Mouse (Mus musculus) liver, adult 2 months (tissue): ENCODE results near the gene Soat1.

Experiments
- CTCF ChIP-seq: fragments of 200-500 bp; IDR thresholded peaks from 2 replicates; pipeline ENCODE4 v1.5.1; 2011; ENCODE audit warnings: low read depth, low read length, control low read depth
- POLR2A ChIP-seq: fragments of 200-500 bp; IDR thresholded peaks from 2 replicates; pipeline ENCODE4 v1.6.1; 2011; ENCODE audit warnings: low read length, control low read depth; ENCODE audit not compliant: insufficient read depth; ENCODE audit errors: extremely low read depth

GRCm38 (mm10) chr1:156460216-156460615, 13.9 kb downstream of the Soat1 start:
- TF ChIP-seq CTCF (no peak), POLR2A (no peak)
